Mouse (Mus musculus) T-helper 2 cell (primary cell): ENCODE results near the gene Hmcn2.

Source experiments
- in situ Hi-C: fragments of 300-600 bp; cut with MboI, MseI; formaldehyde crosslinking; loops from one replicate; pipeline ENCODE4 v1.15.1; 2025; ENCODE audit warnings: high pct_unique_total_duplicates

The Hmcn2 gene

GRCm38 (mm10) chr2:31508851-31509250 lies 194.6 kb downstream of the Hmcn2 start:
- in situ Hi-C loops: no loop called here
